Mouse (Mus musculus): ENCODE measurements around the gene Plcd4.

GRCm38 (mm10) chr1:74594434-74594833, 51.7 kb downstream of the Plcd4 start:
- no peak for TF ChIP-seq CTCF (IDR thresholded peaks at IDR 0.05; ENCODE audit: extremely low read depth, insufficient read depth, insufficient read length, insufficient replicate concordance)
- no peak for TF ChIP-seq POLR2A (IDR thresholded peaks at IDR 0.05; ENCODE audit: low read depth, low read length)

All from spleen, adult 2 months (tissue).